Mouse (Mus musculus) spleen, adult 2 months (tissue): ENCODE measurements around the gene Clpb.

Experiments used
- CTCF ChIP-seq: fragments of 200-500 bp; IDR thresholded peaks from 2 replicates; pipeline ENCODE4 v1.5.1; 2011; ENCODE audit warnings: mild to moderate bottlenecking, inconsistent platforms; ENCODE audit not compliant: insufficient read depth, insufficient read length, insufficient replicate concordance; ENCODE audit errors: extremely low read depth
- POLR2A ChIP-seq: fragments of 200-500 bp; IDR thresholded peaks from 2 replicates; pipeline ENCODE4 v1.6.1; 2011; ENCODE audit warnings: low read depth, low read length, inconsistent platforms

- TF ChIP-seq CTCF (no peak), POLR2A (no peak)
These were observed 154.5 kb downstream of the Clpb start, which contains the start of gene Phox2a for GRCm38 (mm10) chr7:101817861-101818401.
